Mouse (Mus musculus): ENCODE results near the gene Dgcr6.

Dgcr6 gene

GRCm38 (mm10) chr16:18073259-18073962 is 20.8 kb downstream of the Dgcr6 start:
- Histone ChIP-seq H3K4me1 (replicated peaks; ENCODE audit: low read depth, low read length) (peaks cover 35% of the 10 kb centered on the region), H3K27me3 (ENCODE audit: insufficient read depth, low read length) (no peaks in the 10 kb centered on the region), H3K4me3 (replicated peaks; ENCODE audit: low read length) (no peak overlapping the region), H3K9me3 (ENCODE audit: low read length) (no peaks in the 10 kb centered on the region), H3K36me3 (ENCODE audit: insufficient read depth, low read length) (peaks cover 95% of the 10 kb centered on the region)
- TF ChIP-seq NANOG (IDR thresholded peaks at IDR 0.05; ENCODE audit: borderline replicate concordance, low read length): no peak
- TF ChIP-seq CTCF (conservative IDR thresholded peaks at IDR 0.05; ENCODE audit: low read length): no peak
- no peak for TF ChIP-seq POU5F1 (IDR thresholded peaks at IDR 0.05; ENCODE audit: borderline replicate concordance, low read length)

GRCm38 (mm10) chr16:18074611-18075010 is 22.0 kb downstream of the Dgcr6 start:
- peaks cover 95% of the 10 kb centered on the region for H3K36me3 ChIP-seq (ENCODE audit: insufficient read depth, low read length)
- no peak for TF ChIP-seq POU5F1 (IDR thresholded peaks at IDR 0.05; ENCODE audit: borderline replicate concordance, low read length)
- TF ChIP-seq NANOG (IDR thresholded peaks at IDR 0.05; ENCODE audit: borderline replicate concordance, low read length): no peak
- TF ChIP-seq CTCF (conservative IDR thresholded peaks at IDR 0.05; ENCODE audit: low read length): no peak
- peaks cover 28% of the 10 kb centered on the region for H3K4me1 ChIP-seq (replicated peaks; ENCODE audit: low read depth, low read length)
- no peak overlapping the region for H3K4me3 ChIP-seq (replicated peaks; ENCODE audit: low read length)
- no peaks in the 10 kb centered on the region for H3K27me3 ChIP-seq (ENCODE audit: insufficient read depth, low read length)
- no peaks in the 10 kb centered on the region for H3K9me3 ChIP-seq (ENCODE audit: low read length)

- Histone ChIP-seq H3K4me1 (replicated peaks; ENCODE audit: low read depth, low read length) (peaks cover 32% of the 10 kb centered on the region), H3K27me3 (ENCODE audit: insufficient read depth, low read length) (no peaks in the 10 kb centered on the region), H3K4me3 (replicated peaks; ENCODE audit: low read length) (no peak overlapping the region), H3K36me3 (ENCODE audit: insufficient read depth, low read length) (peaks cover 95% of the 10 kb centered on the region), H3K9me3 (ENCODE audit: low read length) (no peaks in the 10 kb centered on the region)
- TF ChIP-seq CTCF (conservative IDR thresholded peaks at IDR 0.05; ENCODE audit: low read length): no peak
- TF ChIP-seq NANOG (IDR thresholded peaks at IDR 0.05; ENCODE audit: borderline replicate concordance, low read length): no peak
- no peak for TF ChIP-seq POU5F1 (IDR thresholded peaks at IDR 0.05; ENCODE audit: borderline replicate concordance, low read length)
These were observed 22.5 kb downstream of the Dgcr6 start for GRCm38 (mm10) chr16:18075201-18075600.

- Histone ChIP-seq H3K9me3 (ENCODE audit: low read length) (no peaks in the 10 kb centered on the region), H3K4me3 (replicated peaks; ENCODE audit: low read length) (no peak overlapping the region), H3K36me3 (ENCODE audit: insufficient read depth, low read length) (peaks cover 97% of the 10 kb centered on the region), H3K27me3 (ENCODE audit: insufficient read depth, low read length) (no peaks in the 10 kb centered on the region), H3K4me1 (replicated peaks; ENCODE audit: low read depth, low read length) (peaks cover 31% of the 10 kb centered on the region)
- no peak for TF ChIP-seq POU5F1 (IDR thresholded peaks at IDR 0.05; ENCODE audit: borderline replicate concordance, low read length)
- TF ChIP-seq NANOG (IDR thresholded peaks at IDR 0.05; ENCODE audit: borderline replicate concordance, low read length): no peak
- no peak for TF ChIP-seq CTCF (conservative IDR thresholded peaks at IDR 0.05; ENCODE audit: low read length)
These were observed 25.8 kb downstream of the Dgcr6 start for GRCm38 (mm10) chr16:18078314-18079015.

GRCm38 (mm10) chr16:18079300-18079699 is 26.6 kb downstream of the Dgcr6 start:
- TF ChIP-seq CTCF (conservative IDR thresholded peaks at IDR 0.05; ENCODE audit: low read length) (no peak), POU5F1 (IDR thresholded peaks at IDR 0.05; ENCODE audit: borderline replicate concordance, low read length) (no peak), NANOG (IDR thresholded peaks at IDR 0.05; ENCODE audit: borderline replicate concordance, low read length) (no peak)
- no peak overlapping the region for H3K4me3 ChIP-seq (replicated peaks; ENCODE audit: low read length)
- H3K9me3 ChIP-seq (ENCODE audit: low read length): no peaks in the 10 kb centered on the region
- peaks cover 40% of the 10 kb centered on the region for H3K4me1 ChIP-seq (replicated peaks; ENCODE audit: low read depth, low read length)
- H3K36me3 ChIP-seq (ENCODE audit: insufficient read depth, low read length): peaks cover 96% of the 10 kb centered on the region
- H3K27me3 ChIP-seq (ENCODE audit: insufficient read depth, low read length): no peaks in the 10 kb centered on the region

- TF ChIP-seq CTCF (conservative IDR thresholded peaks at IDR 0.05; ENCODE audit: low read length): no peak
- no peak for TF ChIP-seq POU5F1 (IDR thresholded peaks at IDR 0.05; ENCODE audit: borderline replicate concordance, low read length)
- TF ChIP-seq NANOG (IDR thresholded peaks at IDR 0.05; ENCODE audit: borderline replicate concordance, low read length): no peak
- H3K9me3 ChIP-seq (ENCODE audit: low read length): no peaks in the 10 kb centered on the region
- H3K36me3 ChIP-seq (ENCODE audit: insufficient read depth, low read length): peaks cover 96% of the 10 kb centered on the region
- H3K4me3 ChIP-seq (replicated peaks; ENCODE audit: low read length): no peak overlapping the region
- H3K4me1 ChIP-seq (replicated peaks; ENCODE audit: low read depth, low read length): peaks cover 48% of the 10 kb centered on the region
- no peaks in the 10 kb centered on the region for H3K27me3 ChIP-seq (ENCODE audit: insufficient read depth, low read length)
These were observed 27.5 kb downstream of the Dgcr6 start for GRCm38 (mm10) chr16:18080171-18080570.

- peaks cover 55% of the 10 kb centered on the region for H3K4me1 ChIP-seq (replicated peaks; ENCODE audit: low read depth, low read length)
- TF ChIP-seq CTCF (conservative IDR thresholded peaks at IDR 0.05; ENCODE audit: low read length): peak; percentile 22; the same call in 1 of the 2 replicates
- TF ChIP-seq POU5F1 (IDR thresholded peaks at IDR 0.05; ENCODE audit: borderline replicate concordance, low read length): no peak
- no peaks in the 10 kb centered on the region for H3K9me3 ChIP-seq (ENCODE audit: low read length)
- H3K4me3 ChIP-seq (replicated peaks; ENCODE audit: low read length): no peak overlapping the region
- H3K36me3 ChIP-seq (ENCODE audit: insufficient read depth, low read length): peaks cover 99% of the 10 kb centered on the region
- H3K27me3 ChIP-seq (ENCODE audit: insufficient read depth, low read length): no peaks in the 10 kb centered on the region
These were observed 28.6 kb downstream of the Dgcr6 start for GRCm38 (mm10) chr16:18081149-18081827.

GRCm38 (mm10) chr16:18082291-18082690 is 29.6 kb downstream of the Dgcr6 start:
- no peak overlapping the region for H3K4me3 ChIP-seq (replicated peaks; ENCODE audit: low read length)
- peaks cover 57% of the 10 kb centered on the region for H3K4me1 ChIP-seq (replicated peaks; ENCODE audit: low read depth, low read length)
- TF ChIP-seq POU5F1 (IDR thresholded peaks at IDR 0.05; ENCODE audit: borderline replicate concordance, low read length) (no peak), CTCF (conservative IDR thresholded peaks at IDR 0.05; ENCODE audit: low read length) (no peak), NANOG (IDR thresholded peaks at IDR 0.05; ENCODE audit: borderline replicate concordance, low read length) (no peak)
- peaks cover 1% of the 10 kb centered on the region; the same call in 1 of the 2 replicates for H3K27me3 ChIP-seq (ENCODE audit: insufficient read depth, low read length)
- H3K36me3 ChIP-seq (ENCODE audit: insufficient read depth, low read length): peaks cover 97% of the 10 kb centered on the region
- H3K9me3 ChIP-seq (ENCODE audit: low read length): no peaks in the 10 kb centered on the region
